Mouse (Mus musculus): Measurements from ENCODE around the gene Pcmt1. TPM values are rescaled to one million over a fixed set of nuclear protein-coding genes. Genes with fewer than 3 reads are reported as not detected.

Pcmt1 gene
- total RNA-seq, 2 experiments from 2014 or later, result 183 to 205 TPM

- Histone ChIP-seq H3K27ac (no peak overlapping the region), H3K4me3 (no peak overlapping the region)
- TF ChIP-seq CTCF (IDR thresholded peaks at IDR 0.05), result no peak
- intact Hi-C loops (cut with DNase I), result no loop called here
- no peak for DNase-seq (ENCODE audit: extremely low spot score in 1 of 2, low spot score in 2 of 2)
Measured at GRCm38 (mm10) chr10:7582157-7582890, 98.6 kb downstream of the Pcmt1 start.

GRCm38 (mm10) chr10:7581401-7581800 lies 99.5 kb downstream of the Pcmt1 start:
- TF ChIP-seq CTCF (IDR thresholded peaks at IDR 0.05), result no peak
- DNase-seq (ENCODE audit: extremely low spot score in 1 of 2, low spot score in 2 of 2), result no peak
- intact Hi-C loops (cut with DNase I), result no loop called here
- Histone ChIP-seq H3K4me3 (no peak overlapping the region), H3K27ac (no peak overlapping the region)

Other genes starting within 250 kb of the Pcmt1 start
- under 1 TPM in 1 of 2 experiments, not detected in 1; 0.07 TPM for gene Ulbp1, start 207.5 kb downstream of the Pcmt1 start, total RNA-seq (2021)
- 100 to 1,000 TPM; 149 TPM for gene Lrp11, start 91.3 kb downstream of the Pcmt1 start, total RNA-seq (2021)
- 1 to 10 TPM; 5.2 to 5.6 TPM for gene Nup43, start 13.6 kb downstream of the Pcmt1 start, total RNA-seq (2021)
- gene Lats1, start 78 bp upstream of the Pcmt1 start, total RNA-seq (2021), result 10 to 100 TPM; 31.9 to 32.0 TPM
- 10 to 100 TPM; 16.8 to 18.5 TPM for gene Katna1, start 44.9 kb upstream of the Pcmt1 start, total RNA-seq (2021)
- gene Ginm1, start 111.7 kb upstream of the Pcmt1 start, total RNA-seq (2021), result 10 to 100 TPM; 15.8 to 18.7 TPM
- 10 to 100 TPM; 32.5 to 33.5 TPM for gene Ppil4, start 111.8 kb upstream of the Pcmt1 start, total RNA-seq (2021)
- under 1 TPM in 1 of 2 experiments, not detected in 1; 0.07 TPM for gene Zc3h12d, start 151.3 kb upstream of the Pcmt1 start, total RNA-seq (2021)